Mouse (Mus musculus): ENCODE results near the gene Kcnj12.

Gene Kcnj12

GRCm38 (mm10) chr11:61111472-61111871 lies 89.1 kb downstream of the Kcnj12 start:
- no peak for DNase-seq

GRCm38 (mm10) chr11:61112323-61112995 lies 90.1 kb downstream of the Kcnj12 start:
- no peak for DNase-seq

- DNase-seq = no peak
Measured at GRCm38 (mm10) chr11:61116226-61116625, 93.9 kb downstream of the Kcnj12 start.

- DNase-seq = no peak
Measured at GRCm38 (mm10) chr11:61119996-61120583, 97.7 kb downstream of the Kcnj12 start.

All from kidney, adult 9 months (tissue).